Mouse (Mus musculus) embryonic fibroblast, embryonic 13.5 days (primary cell): Measurements from ENCODE around the gene Bloc1s4.

Source experiments
- CTCF ChIP-seq: IDR thresholded peaks from 2 replicates; pipeline ENCODE4 v1.5.1; 2011; ENCODE audit warnings: mild to moderate bottlenecking, control low read depth, low read length, moderate library complexity, borderline replicate concordance; ENCODE audit not compliant: insufficient read depth
- POLR2A ChIP-seq: IDR thresholded peaks from 2 replicates; pipeline ENCODE4 v1.6.1; 2011; ENCODE audit warnings: low read depth, mild to moderate bottlenecking, control low read depth, low read length, moderate library complexity

GRCm38 (mm10) chr5:36739829-36740228 is 8.6 kb downstream of the Bloc1s4 start:
- peak; percentile 75; the same call in 1 of the 2 replicates for TF ChIP-seq CTCF
- no peak for TF ChIP-seq POLR2A
